Mouse (Mus musculus) R1 (cell line): ENCODE data around the gene C130079G13Rik.

Experiments used
- DNase-seq: peaks from one replicate; pipeline ENCODE4 v3.0.0-alpha.2; 2018; ENCODE audit warnings: low read depth, low spot score

Gene C130079G13Rik

DNA sequence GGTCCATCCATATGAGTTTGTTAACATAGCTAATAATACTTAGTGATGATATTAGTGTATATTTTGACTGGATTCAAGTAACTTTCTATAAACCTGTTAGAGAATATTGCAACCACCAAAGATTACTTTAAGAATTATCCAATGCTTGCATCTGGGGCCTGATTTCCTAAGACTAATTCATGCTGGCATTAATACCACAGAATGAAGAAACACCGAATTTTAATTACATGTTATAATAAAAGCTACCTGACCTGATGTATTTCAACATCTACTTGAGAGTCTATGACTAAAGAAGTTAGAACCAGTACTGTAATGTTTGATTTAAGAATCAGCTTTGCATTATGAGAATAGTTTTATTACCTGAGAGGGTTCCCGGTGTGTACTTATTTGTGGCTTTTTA, at the start of gene C130079G13Rik:
Gene C130079G13Rik, plus strand, starts transcription at position 301 of the 400 bp plus-strand sequence.
- no peak for DNase-seq

DNA sequence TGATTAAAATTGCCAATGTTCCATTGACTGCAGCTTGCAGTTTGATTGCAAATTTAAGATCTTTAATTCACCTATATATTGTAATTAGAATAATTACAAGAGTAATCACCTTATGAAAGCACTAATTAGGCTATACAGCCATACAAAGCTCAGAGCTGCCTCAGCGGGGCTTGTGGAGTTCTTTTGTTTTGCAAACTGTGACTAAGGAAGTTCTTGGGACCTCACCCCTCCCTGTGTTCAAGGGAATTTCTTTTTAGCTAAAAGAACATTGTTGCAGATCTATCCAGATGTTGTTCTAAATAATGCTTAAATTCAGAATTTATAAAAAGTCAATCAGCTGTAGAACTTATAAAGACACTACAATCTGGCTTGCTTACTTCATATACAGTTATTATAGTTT, 47.4 kb upstream of the C130079G13Rik start:
- DNase-seq: peak; percentile 71

DNA sequence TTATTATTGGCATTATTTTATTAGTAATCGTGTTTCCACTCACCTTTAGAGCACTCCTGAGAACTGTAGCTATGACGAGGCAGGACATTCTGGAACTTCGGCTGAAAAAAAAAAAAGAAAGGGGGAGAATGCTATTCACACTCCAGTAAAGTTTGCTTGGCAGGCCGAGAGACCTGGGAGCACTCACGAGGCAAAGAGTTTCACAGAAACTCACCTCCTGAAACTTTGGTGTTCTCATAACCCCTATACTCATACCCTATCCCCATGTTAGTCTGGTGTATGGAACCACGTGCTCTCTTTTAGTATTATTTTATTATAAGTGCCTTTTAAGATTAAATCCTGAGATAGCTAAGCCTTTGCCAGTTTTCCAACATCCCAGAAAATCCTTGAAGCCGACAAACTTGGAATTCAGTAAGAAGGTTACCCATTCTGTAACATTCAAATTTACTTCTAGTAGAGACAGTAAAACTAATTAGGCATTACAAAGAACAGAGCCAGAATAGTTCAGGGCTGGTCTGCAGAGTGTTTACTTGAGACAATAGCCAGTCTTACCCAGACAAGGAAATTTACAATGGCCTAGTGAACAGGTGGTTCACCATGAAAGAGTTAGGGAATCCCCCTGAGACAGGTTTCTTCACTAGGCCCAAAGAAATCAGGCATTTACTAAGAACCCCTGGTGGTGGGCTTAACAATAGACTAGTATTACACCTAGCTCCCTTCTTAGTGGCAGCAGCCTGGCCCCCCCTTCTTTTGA, 45.0 kb upstream of the C130079G13Rik start:
- peak; percentile 96 for DNase-seq

DNA sequence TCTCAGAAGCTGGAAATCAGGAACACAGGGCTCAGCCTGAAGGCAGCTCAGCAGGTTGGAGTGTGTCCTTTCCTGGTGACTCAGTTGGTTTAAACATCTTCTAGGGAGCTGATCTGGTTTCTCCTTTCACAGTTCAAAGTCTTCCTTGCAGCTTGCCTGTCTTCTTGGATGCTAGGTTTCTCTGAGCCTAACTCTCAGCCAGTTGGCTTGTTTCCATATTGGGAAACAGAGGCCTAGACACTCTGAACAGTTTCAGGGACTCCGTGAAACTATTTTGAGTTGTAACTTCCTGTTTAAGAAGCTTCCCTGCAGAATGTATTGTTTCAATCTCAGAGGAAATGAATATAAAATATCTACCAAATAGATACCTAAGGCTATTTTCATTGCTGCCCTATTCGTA, 31.7 kb upstream of the C130079G13Rik start:
- DNase-seq: no peak

DNA sequence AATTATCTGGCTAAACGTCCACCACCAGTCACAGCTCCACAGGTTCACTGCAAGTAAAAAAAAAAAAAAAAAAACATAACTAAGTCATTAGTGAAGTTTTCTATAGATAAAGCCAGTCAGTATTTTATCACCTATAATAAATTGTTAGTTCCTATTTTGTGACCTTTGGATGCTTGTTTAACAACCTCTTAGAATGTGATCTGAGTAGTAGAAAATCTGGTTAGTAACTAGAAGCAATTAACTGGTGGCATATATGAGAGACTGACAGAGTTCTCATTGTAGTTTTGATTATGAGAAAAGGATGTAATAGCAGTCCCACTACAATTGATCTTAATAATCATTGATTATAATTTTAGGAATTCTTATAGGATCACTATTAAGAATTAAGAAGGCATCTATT, 9.6 kb downstream of the C130079G13Rik start:
- no peak for DNase-seq

DNA sequence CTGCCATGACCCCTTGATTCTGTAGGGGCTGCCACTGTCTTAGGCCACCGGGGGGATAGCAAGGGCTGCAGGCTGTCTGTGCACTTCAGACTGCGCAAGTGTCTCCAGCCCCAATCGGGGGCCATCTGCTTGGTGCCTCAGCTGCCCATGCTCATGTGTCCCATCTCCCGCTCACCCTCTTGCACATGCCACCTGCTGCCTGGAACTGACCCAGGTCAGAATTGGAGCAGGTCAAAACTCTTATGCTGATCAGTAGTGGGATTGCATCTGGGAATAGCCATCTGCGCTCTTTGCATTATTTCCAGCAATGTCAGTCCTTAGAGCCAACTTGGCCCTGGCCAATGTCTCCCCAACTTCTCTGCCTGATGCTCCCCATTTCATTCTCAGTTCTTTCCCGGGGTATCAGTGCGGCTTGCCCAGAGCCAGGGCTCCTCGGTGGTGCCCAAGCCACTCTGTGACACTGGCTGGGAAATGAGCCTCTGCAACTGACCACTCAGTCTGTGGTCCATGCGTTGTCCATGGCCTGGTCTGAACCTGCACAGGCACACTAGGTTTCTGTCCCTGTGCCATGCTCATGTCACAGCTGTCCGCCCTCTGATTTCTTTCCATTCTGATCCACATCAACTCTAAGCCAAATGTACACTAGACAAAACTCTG, 22.4 kb downstream of the C130079G13Rik start:
- no peak for DNase-seq

DNA sequence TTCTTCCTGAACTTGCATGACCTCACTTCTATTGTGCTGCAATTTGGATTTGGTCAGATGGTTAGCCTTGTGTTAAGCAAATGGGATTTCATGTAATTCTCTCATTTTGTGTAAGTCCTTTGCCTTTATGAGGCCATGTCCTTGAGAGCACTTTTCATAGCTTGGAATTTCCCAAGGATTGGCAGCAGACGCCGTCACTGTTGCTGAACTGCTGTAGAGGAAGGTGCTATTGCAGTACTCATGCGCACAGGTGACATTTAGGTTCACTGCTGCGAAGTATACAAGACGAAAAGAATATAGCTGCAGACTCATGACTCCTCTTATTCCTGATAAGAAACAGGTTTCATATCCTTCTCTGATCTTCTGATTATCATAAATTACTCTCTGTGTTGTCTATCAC, 45.9 kb downstream of the C130079G13Rik start:
- DNase-seq: no peak

DNA sequence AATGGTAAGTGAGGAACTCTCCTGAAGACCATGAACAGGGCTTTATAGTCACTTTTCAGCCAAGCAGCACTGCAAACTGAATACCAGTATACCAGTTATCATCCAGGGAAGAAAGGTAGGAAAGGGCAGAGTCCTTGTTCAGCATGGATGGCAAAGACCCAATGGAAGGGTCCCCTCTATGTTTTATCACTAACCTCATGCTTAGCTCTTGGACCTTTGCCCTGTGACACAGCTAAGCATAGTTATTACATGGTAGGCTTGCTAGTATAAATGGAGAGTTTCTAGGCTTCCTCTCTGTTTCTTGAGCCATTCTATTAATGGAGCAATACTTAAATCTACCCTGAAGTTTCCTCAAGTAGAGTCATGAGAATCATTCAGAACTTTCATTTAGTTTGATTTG, 49.6 kb downstream of the C130079G13Rik start:
- DNase-seq: no peak
